Mouse (Mus musculus) testis, adult 2 months (tissue): ENCODE measurements around the gene Cdh24. TPM values are rescaled to one million over a fixed set of nuclear protein-coding genes. Genes with fewer than 3 reads are reported as not detected.

Experiments used
- H3K27ac ChIP-seq: fragments of 200-500 bp; 2 replicates; pipeline ENCODE4 v1.5.1; 2012; ENCODE audit warnings: low read depth, low read length; ENCODE audit not compliant: control insufficient read depth, insufficient read depth
- H3K27me3 ChIP-seq: fragments of 200-500 bp; 2 replicates; pipeline ENCODE4 v1.6.1; 2012; ENCODE audit warnings: mild to moderate bottlenecking, low read length, moderate library complexity; ENCODE audit not compliant: control insufficient read depth, insufficient read depth
- H3K36me3 ChIP-seq: fragments of 200-500 bp; 2 replicates; pipeline ENCODE4 v1.6.1; 2012; ENCODE audit warnings: mild to moderate bottlenecking, low read length; ENCODE audit not compliant: control insufficient read depth, insufficient read depth
- H3K4me1 ChIP-seq: fragments of 200-500 bp; 2 replicates; pipeline ENCODE4 v1.6.1; 2012; ENCODE audit warnings: low read length; ENCODE audit not compliant: control insufficient read depth, insufficient read depth
- H3K4me3 ChIP-seq: fragments of 200-500 bp; 2 replicates; pipeline ENCODE4 v1.5.1; 2012; ENCODE audit warnings: low read depth, mild to moderate bottlenecking, low read length, moderate library complexity, mixed read lengths; ENCODE audit not compliant: control insufficient read depth
- CTCF ChIP-seq: fragments of 200-500 bp; IDR thresholded peaks from 2 replicates; pipeline ENCODE4 v1.5.1; 2012; ENCODE audit warnings: low read depth, mild to moderate bottlenecking, inconsistent platforms, low read length, moderate library complexity; ENCODE audit not compliant: control insufficient read depth, insufficient read depth, insufficient replicate concordance
- POLR2A ChIP-seq: fragments of 200-500 bp; IDR thresholded peaks from 2 replicates; pipeline ENCODE4 v1.6.1; 2012; ENCODE audit warnings: low read depth, mild to moderate bottlenecking, inconsistent platforms, low read length, moderate library complexity; ENCODE audit not compliant: control insufficient read depth
- polyA plus RNA-seq: library from polyadenylated mRNA; depleted of rRNA; stranded (reverse); fragments of >200 nt; gene quantifications from 2 replicates; pipeline ENCODE4 v1.2.3, GENCODE M21; 2012

Cdh24 gene
- polyA plus RNA-seq, 1 experiment, result 10.2 TPM

DNA sequence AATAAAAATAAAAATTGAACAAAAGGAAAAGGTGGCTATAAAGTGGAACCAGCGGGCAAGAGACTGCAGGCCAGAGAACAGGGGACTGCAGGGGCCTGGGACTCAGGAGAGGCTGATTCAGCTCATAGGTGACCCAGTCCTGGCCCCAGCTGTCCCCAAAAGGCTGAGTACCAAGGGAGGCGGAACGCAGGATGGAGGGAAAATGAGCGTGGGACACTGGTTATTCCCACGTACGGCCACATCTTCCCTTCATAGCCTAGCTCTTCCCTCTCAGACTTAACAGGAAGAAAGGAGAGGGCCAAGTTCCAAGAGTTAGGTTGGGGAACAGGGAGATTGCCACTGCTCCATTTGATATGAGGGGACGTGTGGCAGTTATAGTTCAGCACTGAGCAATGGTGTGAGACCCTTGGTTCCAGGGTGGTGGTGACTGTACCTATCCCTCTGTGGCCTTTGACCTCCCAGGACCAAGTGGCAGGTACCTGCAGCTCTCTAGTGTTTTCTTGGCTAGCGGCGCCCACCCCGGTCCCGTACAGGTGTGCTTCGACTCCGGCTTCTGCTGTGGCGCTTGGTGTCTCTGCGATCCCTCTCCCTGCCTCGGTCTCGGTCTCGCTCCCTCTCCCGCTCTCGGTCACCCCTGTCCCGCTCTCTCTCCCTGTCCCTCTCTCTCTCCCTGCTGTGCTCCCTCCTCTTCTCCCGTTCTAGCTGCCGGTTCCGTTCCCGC lies 1.2 kb upstream of the Cdh24 start:
- TF ChIP-seq CTCF (no peak), POLR2A (no peak)
- H3K4me1 ChIP-seq, result peaks cover 16% of the 10 kb centered on the region
- no peak overlapping the region for H3K27ac ChIP-seq
- no peaks in the 10 kb centered on the region for H3K27me3 ChIP-seq
- no peak overlapping the region for H3K4me3 ChIP-seq
- H3K36me3 ChIP-seq, result no peaks in the 10 kb centered on the region; the same call in 1 of the 2 replicates

DNA sequence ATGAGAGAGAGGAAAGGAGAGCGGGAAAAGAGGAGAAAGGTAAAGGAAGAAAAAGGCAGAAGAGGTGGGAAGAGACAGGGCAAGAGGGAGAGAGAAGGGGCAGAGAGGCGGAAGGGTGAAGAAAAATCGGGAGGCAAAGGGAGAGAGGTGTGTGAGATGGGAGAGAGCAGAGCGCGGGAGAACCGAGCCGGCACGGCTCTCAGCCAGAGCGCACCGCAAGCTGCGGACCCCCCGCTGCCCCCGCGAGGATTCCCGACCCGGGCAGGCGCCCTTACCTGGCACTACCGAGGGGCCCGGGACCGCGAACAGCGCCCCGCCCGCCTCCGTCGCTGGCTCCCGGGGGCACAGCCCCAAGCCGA lies 239 bp downstream of the Cdh24 start, which contains the start of gene Gm17606:
Gene Gm17606, plus strand, starts transcription at position 7 of the 359 bp plus-strand sequence.
- TF ChIP-seq POLR2A (no peak), CTCF (no peak)
- Histone ChIP-seq H3K36me3 (no peaks in the 10 kb centered on the region; the same call in 1 of the 2 replicates), H3K4me1 (peaks cover 16% of the 10 kb centered on the region), H3K27me3 (no peaks in the 10 kb centered on the region), H3K27ac (0 out of 2 replicates have a peak within 1 kb of the TSS, but pooled peaks have one; percentile 12), H3K4me3 (peak within 1 kb of the TSS; percentile 68)

DNA sequence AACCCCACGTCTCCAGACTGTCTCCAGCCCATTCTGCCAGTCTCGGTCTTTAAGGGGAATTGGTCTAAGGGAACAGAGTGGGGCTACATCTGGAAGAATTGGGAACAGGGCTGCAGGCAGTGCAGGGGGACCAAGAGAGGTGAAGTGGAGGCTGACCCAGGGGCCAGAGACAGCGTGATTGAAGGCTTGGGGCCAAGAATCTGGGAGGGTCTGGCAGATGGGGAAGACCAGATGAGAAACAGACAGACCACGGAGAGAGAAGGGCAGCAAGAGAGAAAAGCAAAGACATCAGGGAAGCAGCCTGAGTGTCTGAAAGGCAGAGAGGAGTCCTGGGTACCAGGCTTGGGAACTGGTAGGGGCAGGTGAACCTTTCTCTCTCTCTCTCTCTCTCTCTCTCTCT lies 1.0 kb downstream of the Cdh24 start:
- H3K4me1 ChIP-seq, result peaks cover 16% of the 10 kb centered on the region
- TF ChIP-seq CTCF, result no peak
- no peak for TF ChIP-seq POLR2A
- H3K36me3 ChIP-seq, result no peaks in the 10 kb centered on the region
- no peak overlapping the region for H3K27ac ChIP-seq
- H3K4me3 ChIP-seq, result no peak overlapping the region
- H3K27me3 ChIP-seq, result no peaks in the 10 kb centered on the region

DNA sequence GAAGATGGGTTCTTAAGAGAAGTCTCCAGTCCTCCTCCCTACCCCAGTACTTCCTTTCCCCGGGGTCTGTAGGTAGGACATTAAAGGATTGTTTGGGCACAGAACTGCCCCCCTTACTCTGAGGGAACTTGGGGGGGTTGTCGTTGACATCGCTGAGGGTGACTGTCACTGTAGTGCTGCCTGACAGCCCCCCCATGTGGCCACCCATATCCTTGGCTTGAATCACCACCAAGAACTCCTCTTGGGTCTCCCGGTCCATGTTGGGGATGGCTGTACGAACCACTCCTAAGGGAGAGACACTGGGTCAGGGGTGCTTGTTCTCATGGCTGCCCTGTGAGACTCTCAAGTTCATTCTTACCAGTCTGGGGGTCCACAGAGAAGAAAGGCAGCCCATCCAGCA lies 3.0 kb downstream of the Cdh24 start:
- Histone ChIP-seq H3K27me3 (no peaks in the 10 kb centered on the region), H3K4me1 (peaks cover 16% of the 10 kb centered on the region), H3K36me3 (no peaks in the 10 kb centered on the region), H3K4me3 (no peak overlapping the region), H3K27ac (no peak overlapping the region)
- no peak for TF ChIP-seq POLR2A
- TF ChIP-seq CTCF, result no peak

DNA sequence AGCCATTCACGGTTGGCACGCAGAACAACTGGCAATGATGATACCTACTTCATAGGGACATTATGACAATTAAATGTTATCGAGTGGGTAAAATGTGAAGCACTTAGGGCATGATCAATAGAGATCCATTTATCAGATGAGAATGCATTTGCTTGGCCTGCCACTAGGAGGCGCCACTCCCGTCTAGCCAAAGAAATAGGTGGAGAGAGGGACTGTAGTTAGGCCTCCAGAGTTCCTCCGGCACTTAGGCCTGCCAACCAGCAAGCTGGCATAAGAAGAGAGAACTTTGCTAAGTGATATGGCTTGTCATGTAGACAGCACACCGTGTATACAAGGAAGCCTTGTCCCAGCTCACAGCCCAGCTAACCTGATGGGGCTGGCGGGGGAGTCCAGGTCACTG lies 4.2 kb downstream of the Cdh24 start:
- Histone ChIP-seq H3K27me3 (no peaks in the 10 kb centered on the region), H3K36me3 (no peaks in the 10 kb centered on the region), H3K27ac (no peak overlapping the region), H3K4me3 (no peak overlapping the region), H3K4me1 (peaks cover 15% of the 10 kb centered on the region)
- TF ChIP-seq POLR2A (no peak), CTCF (peak; percentile 89)

DNA sequence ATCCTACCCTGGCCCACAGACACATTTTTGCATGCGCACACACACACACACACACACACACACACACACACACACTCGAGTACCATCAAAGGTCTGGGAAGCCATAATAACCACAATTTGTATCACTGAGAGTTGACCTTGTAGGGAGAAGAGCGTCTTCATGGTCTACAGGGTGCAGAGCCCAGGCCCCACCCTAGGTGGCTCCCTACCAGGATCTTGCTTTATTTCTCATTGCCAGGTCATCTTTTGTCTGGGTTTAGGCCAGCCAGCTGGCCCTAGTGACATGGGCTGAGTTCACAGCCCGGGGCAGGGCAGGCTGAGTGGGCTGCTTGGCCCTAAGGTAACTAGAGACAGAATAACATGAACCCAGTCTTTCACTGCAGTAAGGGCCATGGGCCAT lies 7.0 kb downstream of the Cdh24 start:
- TF ChIP-seq POLR2A (no peak), CTCF (no peak; the same call in 1 of the 2 replicates)
- Histone ChIP-seq H3K4me3 (no peak overlapping the region), H3K4me1 (peaks cover 12% of the 10 kb centered on the region), H3K27me3 (no peaks in the 10 kb centered on the region), H3K27ac (no peak overlapping the region), H3K36me3 (no peaks in the 10 kb centered on the region)

DNA sequence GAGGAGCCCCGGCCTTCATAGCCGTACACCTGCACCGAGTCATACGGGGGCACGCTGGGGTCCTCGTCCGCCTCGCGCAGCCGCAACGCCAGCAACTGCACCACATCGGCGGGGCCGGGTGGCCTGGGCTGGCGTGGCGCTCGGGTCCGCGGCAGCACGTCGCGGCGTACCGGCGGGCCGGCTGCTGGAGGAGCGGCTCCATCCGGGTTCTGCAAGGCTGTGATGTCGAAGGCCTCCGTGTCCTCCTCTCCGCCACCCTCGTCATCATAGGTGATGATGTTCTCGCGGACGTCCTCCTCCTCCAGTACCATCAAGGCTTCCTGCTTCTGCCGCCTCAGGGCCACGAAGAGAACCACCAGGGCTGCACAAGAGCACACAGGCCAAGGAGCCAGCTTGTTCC lies 8.9 kb downstream of the Cdh24 start:
- Histone ChIP-seq H3K36me3 (no peaks in the 10 kb centered on the region), H3K4me3 (peak overlapping the region; percentile 82), H3K4me1 (peaks cover 12% of the 10 kb centered on the region), H3K27ac (no peak overlapping the region), H3K27me3 (no peaks in the 10 kb centered on the region)
- no peak for TF ChIP-seq CTCF
- TF ChIP-seq POLR2A, result peak; percentile 34; the same call in 1 of the 2 replicates
